Mouse (Mus musculus) hindbrain, embryonic 14.5 days (tissue): ENCODE results near the gene Tead4. TPM values are rescaled to one million over a fixed set of nuclear protein-coding genes. Genes with fewer than 3 reads are reported as not detected.
"Not testable (repeated sequence)": the region's sequence is repeated elsewhere in the genome, so short reads cannot be mapped to it uniquely, and the experiment has no call there.

Experiments
- ATAC-seq: fragments of 200-750 bp; cut with Nextera tagmentation; 2 replicates; pipeline ENCODE4 v1.8.0; 2017; ENCODE audit warnings: moderate number of reproducible peaks, mild to moderate bottlenecking, moderate TSS enrichment, moderate library complexity; ENCODE audit not compliant: low FRiP score
- DNase-seq: peaks from one replicate; pipeline ENCODE4 v3.0.0-alpha.2; 2015; ENCODE audit warnings: low spot score
- H3K27ac ChIP-seq: fragments of 300-500 bp; sonication (generic); 2 replicates; pipeline ENCODE4 v1.5.1; 2014; ENCODE audit warnings: mild to moderate bottlenecking, moderate library complexity
- H3K27me3 ChIP-seq: fragments of 300-500 bp; sonication (generic); 2 replicates; pipeline ENCODE4 v1.6.1; 2014; ENCODE audit warnings: mild to moderate bottlenecking, low read length, mixed read lengths; ENCODE audit not compliant: control insufficient read depth, insufficient read depth
- H3K36me3 ChIP-seq: fragments of 300-500 bp; sonication (generic); replicated peaks from 2 replicates; pipeline ENCODE4 v1.6.1; 2014; ENCODE audit not compliant: control insufficient read depth, insufficient read depth
- H3K4me1 ChIP-seq: fragments of 300-500 bp; sonication (generic); replicated peaks from 2 replicates; pipeline ENCODE4 v1.6.1; 2014; ENCODE audit warnings: antibody characterized with exemption, low read length, mixed read lengths; ENCODE audit not compliant: control insufficient read depth, insufficient read depth
- H3K4me2 ChIP-seq: fragments of 300-500 bp; sonication (generic); replicated peaks from 2 replicates; pipeline ENCODE4 v1.6.1; 2014; ENCODE audit warnings: mild to moderate bottlenecking, moderate library complexity
- H3K4me3 ChIP-seq: fragments of 300-500 bp; sonication (generic); replicated peaks from 2 replicates; pipeline ENCODE4 v1.5.1; 2014; ENCODE audit warnings: mild to moderate bottlenecking, low read length
- H3K9ac ChIP-seq: fragments of 300-500 bp; sonication (generic); 2 replicates; pipeline ENCODE4 v1.6.1; 2014
- H3K9me3 ChIP-seq: fragments of 300-500 bp; sonication (generic); 2 replicates; pipeline ENCODE4 v1.6.1; 2016; ENCODE audit warnings: low read length; ENCODE audit not compliant: control insufficient read depth
- WGBS: fragments of 180-500 bp; shearing (Covaris S2); extraction: QIAGEN DNeasy Blood & Tissue Kit; methylation state at CpG from one replicate; pipeline ENCODE4 v1.1.7; 2014; 5-methylcytosine and 5-hydroxymethylcytosine counted together
- polyA plus RNA-seq: library from polyadenylated mRNA; unstranded; fragments of >200 nt; fragmentation: Nextera tagmentation; extraction: Ambion mirVana; gene quantifications from 2 replicates; pipeline ENCODE4 v1.2.1, GENCODE M21; 2014

The Tead4 gene
- polyA plus RNA-seq, 1 experiment from 2014 or later: 0.32 TPM

GRCm38 (mm10) chr6:128232216-128232615 lies 68.4 kb downstream of the Tead4 start:
- no peak for ATAC-seq
- 78% methylated on average over 7 of the region's 7 CpGs for WGBS

GRCm38 (mm10) chr6:128231741-128232140 lies 68.9 kb downstream of the Tead4 start:
- WGBS: 76% methylated on average over 3 of the region's 3 CpGs
- ATAC-seq (no peak), DNase-seq (no peak)
- H3K9ac ChIP-seq: no peak overlapping the region
- no peaks in the 10 kb centered on the region for H3K36me3 ChIP-seq
- H3K27me3 ChIP-seq: no peaks in the 10 kb centered on the region
- H3K4me1 ChIP-seq: no peaks in the 10 kb centered on the region
- H3K4me2 ChIP-seq: no peak overlapping the region
- H3K9me3 ChIP-seq: no peaks in the 10 kb centered on the region
- no peak overlapping the region for H3K4me3 ChIP-seq
- H3K27ac ChIP-seq: no peak overlapping the region

More at GRCm38 (mm10) chr6:128232216-128232615, 68.4 kb downstream of the Tead4 start:
- no peak overlapping the region for H3K4me3 ChIP-seq
- H3K4me2 ChIP-seq: no peak overlapping the region
- no peak for DNase-seq
- no peaks in the 10 kb centered on the region for H3K27me3 ChIP-seq
- no peak overlapping the region for H3K27ac ChIP-seq
- no peaks in the 10 kb centered on the region for H3K4me1 ChIP-seq
- no peaks in the 10 kb centered on the region for H3K9me3 ChIP-seq
- no peaks in the 10 kb centered on the region for H3K36me3 ChIP-seq
- no peak overlapping the region for H3K9ac ChIP-seq

GRCm38 (mm10) chr6:128227438-128228017 lies 73.1 kb downstream of the Tead4 start:
- H3K4me2 ChIP-seq: no peak overlapping the region
- no peaks in the 10 kb centered on the region for H3K36me3 ChIP-seq
- H3K4me3 ChIP-seq: no peak overlapping the region
- peak; percentile 49 for ATAC-seq
- no peak overlapping the region for H3K27ac ChIP-seq
- H3K9me3 ChIP-seq: no peaks in the 10 kb centered on the region
- H3K27me3 ChIP-seq: no peaks in the 10 kb centered on the region
- no peaks in the 10 kb centered on the region for H3K4me1 ChIP-seq
- H3K9ac ChIP-seq: no peak overlapping the region
- 23% methylated on average over 8 of the region's 8 CpGs for WGBS
- peak; percentile 35 for DNase-seq

DNA sequence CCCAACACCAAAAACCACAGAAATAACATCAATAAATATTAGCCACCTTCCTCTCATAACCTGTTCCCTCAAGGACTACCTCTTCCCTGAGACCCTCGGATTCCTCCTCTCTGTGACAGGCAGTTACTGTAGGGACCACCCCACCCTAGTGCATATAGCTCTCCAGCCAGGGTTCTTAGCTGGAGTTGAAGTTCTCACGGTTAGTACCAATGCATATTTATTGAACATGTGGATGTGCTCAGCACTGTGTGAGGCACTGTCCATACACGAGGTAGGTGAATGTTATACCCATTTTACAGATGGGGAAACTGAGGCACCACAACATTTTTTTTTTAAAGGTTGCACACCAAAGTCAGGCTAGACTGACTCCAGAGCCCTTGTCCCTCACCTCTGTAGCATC lies 73.7 kb downstream of the Tead4 start:
- 84% methylated on average over 3 of the region's 3 CpGs for WGBS
- Histone ChIP-seq H3K27me3 (no peaks in the 10 kb centered on the region), H3K9ac (no peak overlapping the region), H3K27ac (no peak overlapping the region), H3K36me3 (no peaks in the 10 kb centered on the region), H3K4me2 (no peak overlapping the region), H3K9me3 (no peaks in the 10 kb centered on the region), H3K4me1 (no peaks in the 10 kb centered on the region), H3K4me3 (no peak overlapping the region)
- DNase-seq: no peak
- ATAC-seq: peak; percentile 29

- Histone ChIP-seq H3K9ac (no peak overlapping the region), H3K36me3 (no peaks in the 10 kb centered on the region), H3K4me2 (no peak overlapping the region), H3K4me3 (no peak overlapping the region), H3K27me3 (no peaks in the 10 kb centered on the region), H3K9me3 (no peaks in the 10 kb centered on the region), H3K27ac (no peak overlapping the region), H3K4me1 (no peaks in the 10 kb centered on the region)
- ATAC-seq (no peak), DNase-seq (no peak)
- 89% methylated on average over 1 of the region's 1 CpGs for WGBS
These were observed 74.8 kb downstream of the Tead4 start for GRCm38 (mm10) chr6:128225846-128226176.

GRCm38 (mm10) chr6:128225009-128225845 lies 75.4 kb downstream of the Tead4 start:
- no peak for DNase-seq
- Histone ChIP-seq H3K36me3 (no peaks in the 10 kb centered on the region), H3K9ac (no peak overlapping the region), H3K4me1 (no peaks in the 10 kb centered on the region), H3K9me3 (no peaks in the 10 kb centered on the region), H3K27me3 (no peaks in the 10 kb centered on the region), H3K4me3 (no peak overlapping the region), H3K27ac (no peak overlapping the region), H3K4me2 (no peak overlapping the region)
- no peak for ATAC-seq
- WGBS: 75% methylated on average over 4 of the region's 4 CpGs

DNA sequence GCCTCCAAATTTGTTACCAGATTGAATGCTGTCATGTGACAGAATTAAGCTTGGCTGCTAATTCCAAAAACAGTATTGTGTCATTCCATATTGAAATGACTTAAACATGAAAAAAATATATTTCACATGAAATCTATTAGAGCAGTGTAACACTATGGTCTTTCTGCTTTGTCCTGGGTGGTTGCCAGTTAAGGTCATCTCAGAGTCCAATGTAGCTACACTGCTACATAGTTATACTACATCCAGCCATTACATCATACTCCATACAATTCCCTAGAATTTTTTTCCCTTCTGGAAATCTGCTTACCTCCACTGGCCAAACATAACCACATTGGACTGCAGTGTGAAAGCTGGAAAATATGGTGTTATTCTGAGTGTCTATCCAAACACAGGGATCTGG lies 77.5 kb downstream of the Tead4 start:
- H3K4me1 ChIP-seq: no peaks in the 10 kb centered on the region
- H3K4me2 ChIP-seq: no peak overlapping the region
- DNase-seq: no peak
- no peak for ATAC-seq
- no peaks in the 10 kb centered on the region for H3K27me3 ChIP-seq
- no peaks in the 10 kb centered on the region for H3K36me3 ChIP-seq
- H3K4me3 ChIP-seq: no peak overlapping the region
- no peak overlapping the region for H3K9ac ChIP-seq
- no peak overlapping the region for H3K27ac ChIP-seq
- H3K9me3 ChIP-seq: no peaks in the 10 kb centered on the region

- H3K4me3 ChIP-seq, H3K9ac ChIP-seq, H3K36me3 ChIP-seq, H3K9me3 ChIP-seq, ATAC-seq, DNase-seq, H3K4me2 ChIP-seq, H3K4me1 ChIP-seq, H3K27ac ChIP-seq, H3K27me3 ChIP-seq: not testable (repeated sequence)
- WGBS: 92% methylated on average over 4 of the region's 4 CpGs
These were observed 85.6 kb downstream of the Tead4 start for GRCm38 (mm10) chr6:128215004-128215403.

DNA sequence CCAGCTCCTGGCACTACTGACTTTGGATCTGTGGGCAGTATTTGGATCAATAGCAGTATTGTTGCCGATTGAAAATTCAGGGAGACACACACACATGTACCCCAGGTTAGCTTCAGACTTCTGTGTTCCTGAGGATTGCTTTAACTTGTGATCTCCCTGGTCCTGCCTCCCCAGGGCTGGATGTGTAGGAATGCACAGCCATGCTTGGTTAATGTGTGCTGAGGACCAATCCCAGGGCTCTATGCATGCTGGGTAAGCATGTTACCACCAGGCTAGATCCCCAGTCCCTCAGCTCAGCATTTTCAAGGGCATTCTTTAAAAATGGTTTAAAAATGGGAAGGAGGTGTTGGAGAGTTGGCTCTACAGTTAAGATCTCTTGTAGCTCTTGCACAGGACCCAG lies 91.4 kb downstream of the Tead4 start:
- H3K36me3 ChIP-seq: not testable (repeated sequence)

More for the DNA sequence above, 91.4 kb downstream of the Tead4 start:
- not testable (repeated sequence) for H3K27me3 ChIP-seq, H3K4me1 ChIP-seq, H3K9ac ChIP-seq, H3K9me3 ChIP-seq, H3K27ac ChIP-seq, H3K4me2 ChIP-seq, ATAC-seq, H3K4me3 ChIP-seq
- 95% methylated on average over 1 of the region's 1 CpGs for WGBS
- DNase-seq: peak; percentile 20
